Mouse (Mus musculus) liver, postnatal 0 days (tissue): Measurements from ENCODE around the gene Madd.

Source experiments
- CTCF ChIP-seq: sonication (generic); IDR thresholded peaks from 2 replicates; pipeline ENCODE4 v1.5.1; 2016; ENCODE audit warnings: antibody characterized with exemption, low read depth
- EP300 ChIP-seq: IDR thresholded peaks from 2 replicates; pipeline ENCODE4 v1.6.1; 2016; ENCODE audit warnings: antibody characterized with exemption, low read depth, mild to moderate bottlenecking

DNA sequence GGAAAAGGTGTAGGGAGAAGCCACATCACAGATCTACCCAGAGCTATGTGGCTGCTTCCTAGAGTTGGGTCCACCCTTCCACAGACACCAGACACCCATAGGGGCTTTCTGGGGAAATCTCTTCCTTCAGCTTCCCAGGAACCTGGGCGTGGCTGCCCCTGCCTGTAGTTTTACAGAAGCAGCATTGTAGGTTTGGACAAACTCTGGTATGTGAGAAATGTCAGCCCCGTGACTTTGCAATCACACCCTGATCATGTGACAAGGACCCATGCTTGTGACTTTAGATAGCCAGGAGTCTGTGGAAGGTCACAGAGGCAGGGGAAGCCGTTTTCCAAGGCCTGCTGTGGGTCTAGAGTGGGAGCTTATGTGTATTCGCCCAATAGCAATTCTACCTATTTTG, 71.1 kb downstream of the Madd start:
- TF ChIP-seq CTCF (no peak), EP300 (no peak)
